Mouse (Mus musculus) cortical plate, adult 2 months (tissue): ENCODE measurements around the gene Cldnd2.

Experiments
- CTCF ChIP-seq: fragments of 200-500 bp; IDR thresholded peaks from 2 replicates; pipeline ENCODE4 v1.5.1; 2011; ENCODE audit warnings: mild to moderate bottlenecking, control low read depth, low read length; ENCODE audit not compliant: insufficient read depth; ENCODE audit errors: extremely low read depth
- POLR2A ChIP-seq: fragments of 200-500 bp; IDR thresholded peaks from 2 replicates; pipeline ENCODE4 v1.6.1; 2011; ENCODE audit warnings: mild to moderate bottlenecking, low read length, control low read depth; ENCODE audit not compliant: insufficient read depth; ENCODE audit errors: extremely low read depth

DNA sequence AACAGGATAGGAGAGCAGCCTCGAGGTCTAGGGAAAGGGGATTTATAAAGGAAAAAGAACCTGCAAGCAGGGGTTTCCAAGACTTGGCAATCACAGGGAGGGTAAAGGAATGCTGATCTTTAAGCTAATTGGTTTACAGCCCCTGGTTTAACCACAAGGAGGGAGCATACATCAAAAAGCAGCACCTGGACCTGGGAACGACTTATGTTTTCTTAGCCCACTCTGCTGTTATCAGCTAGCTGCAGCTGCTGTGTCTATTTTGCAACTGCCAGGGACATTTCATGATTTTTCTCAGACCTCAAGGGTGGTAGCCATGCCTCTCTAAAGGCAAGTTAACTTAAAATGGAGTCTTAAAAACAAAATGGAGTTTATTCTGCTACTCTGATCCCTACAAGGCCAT is 37.9 kb upstream of the Cldnd2 start:
- no peak for TF ChIP-seq POLR2A
- no peak for TF ChIP-seq CTCF
